Mouse (Mus musculus): ENCODE measurements around the gene Unkl.

Unkl gene

DNA sequence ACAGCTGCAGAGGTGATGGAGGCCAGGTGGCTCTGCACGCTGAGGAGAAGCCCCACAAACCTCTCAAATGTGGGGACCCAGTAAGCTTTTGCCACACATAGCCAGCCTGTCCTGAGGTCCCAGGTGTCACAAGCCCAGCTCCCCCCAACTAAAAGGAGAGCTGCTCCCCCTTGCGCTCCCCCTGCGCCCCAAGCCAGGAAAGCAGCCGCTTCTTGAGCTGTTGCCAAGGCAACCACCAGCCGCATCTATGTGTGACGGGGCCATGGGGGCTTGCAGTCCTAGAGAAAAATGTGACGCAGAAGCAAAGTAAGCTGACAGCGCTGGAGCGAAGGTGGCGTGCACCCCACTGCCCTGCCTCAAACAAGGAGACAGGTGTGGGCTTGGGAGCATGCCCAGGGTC is 65.6 kb downstream of the Unkl start:
- no peak for DNase-seq (ENCODE audit: low read depth, low spot score)

DNA sequence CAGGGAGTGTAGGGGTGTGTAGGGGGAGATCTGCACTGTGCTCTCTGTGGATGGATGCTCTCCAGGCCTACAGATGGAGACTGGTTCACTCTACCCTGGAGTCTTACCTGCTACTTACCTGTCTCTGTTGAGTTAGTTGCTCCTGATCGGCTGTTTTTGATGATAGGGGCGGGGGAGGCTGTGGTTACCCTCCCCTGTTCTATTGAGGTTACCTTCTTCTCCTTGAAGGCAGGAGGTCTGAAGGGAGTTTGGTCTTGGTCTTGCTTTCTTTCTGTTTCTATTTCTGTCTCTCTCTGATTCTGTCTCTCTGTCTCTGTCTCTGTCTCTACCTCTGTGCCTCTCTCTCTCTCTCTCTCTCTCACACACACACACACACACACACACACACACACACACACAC is 66.9 kb downstream of the Unkl start:
- DNase-seq (ENCODE audit: low read depth, low spot score): no peak

DNA sequence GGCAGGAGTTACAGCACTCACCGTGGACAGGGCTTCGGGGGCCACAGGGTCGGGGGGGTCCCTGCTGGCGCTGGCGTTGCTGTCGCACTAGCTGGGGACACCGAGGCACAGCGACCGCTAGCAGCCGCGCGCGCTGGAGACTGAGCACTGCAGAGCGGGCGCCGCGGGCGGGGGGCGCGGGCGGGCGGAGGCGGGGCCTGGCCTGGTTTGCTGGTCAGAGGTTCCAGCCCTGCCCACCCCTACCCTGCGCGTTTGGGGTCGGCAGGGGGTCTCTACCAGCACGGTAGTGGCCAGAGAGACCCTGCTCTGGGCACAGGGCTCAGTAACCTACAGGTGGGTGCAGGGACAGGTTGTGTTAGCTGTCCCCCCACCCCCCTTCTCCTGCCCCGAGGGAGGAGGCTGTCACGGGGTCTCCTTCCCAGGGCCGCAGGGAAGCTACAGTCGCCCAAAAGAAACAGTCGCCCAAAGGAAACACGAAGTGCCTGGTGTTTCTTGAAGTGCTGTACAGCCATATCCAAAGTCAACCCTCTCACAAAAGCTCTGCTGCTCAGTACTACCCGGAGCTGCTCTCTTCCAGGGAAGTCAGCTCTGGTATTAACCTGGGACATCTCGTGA is 68.0 kb downstream of the Unkl start, which contains the start of gene Baiap3:
Baiap3 (minus strand) TSS at position 225 of the 615 bp plus-strand sequence.
- no peak for DNase-seq (ENCODE audit: low read depth, low spot score)

DNA sequence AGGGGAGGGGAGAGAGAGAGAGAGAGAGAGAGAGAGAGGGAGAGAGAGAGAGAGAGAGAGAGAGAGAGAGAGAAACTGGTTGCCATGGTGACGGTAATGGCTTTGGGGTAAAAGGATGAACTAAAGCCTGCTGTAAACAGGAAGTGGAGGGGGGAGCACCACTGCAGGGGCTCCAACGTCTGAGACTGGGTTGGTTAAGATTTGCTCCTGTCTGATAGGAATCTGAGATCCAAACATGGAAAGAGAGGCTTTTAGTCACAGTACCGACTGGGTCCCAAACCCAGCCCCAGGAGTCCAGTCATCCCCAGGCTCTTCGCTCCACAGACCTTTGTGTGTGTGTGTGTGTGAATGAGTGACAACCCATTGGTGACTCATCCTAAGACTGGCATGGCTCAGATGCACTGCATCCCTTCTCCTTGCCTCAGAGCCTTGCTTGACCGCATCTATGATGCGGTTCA is 69.6 kb downstream of the Unkl start:
- no peak for DNase-seq (ENCODE audit: low read depth, low spot score)

DNA sequence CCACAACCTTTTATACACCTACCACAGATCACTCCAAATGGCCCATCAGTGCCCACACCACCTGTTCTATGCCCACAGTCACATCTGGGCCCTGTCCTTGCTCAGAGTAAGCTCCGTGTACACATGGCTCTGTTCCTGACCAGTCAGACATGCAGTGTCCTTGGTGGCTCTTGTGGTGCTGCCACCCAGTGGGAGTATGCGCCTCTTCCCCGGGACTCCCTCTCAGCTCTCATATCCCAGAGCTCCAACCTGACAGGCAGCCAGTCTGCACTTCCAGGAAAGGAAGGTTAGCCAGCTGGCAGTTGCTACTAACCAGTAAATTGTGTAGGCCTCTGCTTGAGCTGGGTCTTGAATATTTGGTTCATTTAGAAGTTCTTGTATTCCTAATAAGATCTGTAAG is 76.3 kb downstream of the Unkl start:
- DNase-seq (ENCODE audit: low read depth, low spot score): no peak

DNA sequence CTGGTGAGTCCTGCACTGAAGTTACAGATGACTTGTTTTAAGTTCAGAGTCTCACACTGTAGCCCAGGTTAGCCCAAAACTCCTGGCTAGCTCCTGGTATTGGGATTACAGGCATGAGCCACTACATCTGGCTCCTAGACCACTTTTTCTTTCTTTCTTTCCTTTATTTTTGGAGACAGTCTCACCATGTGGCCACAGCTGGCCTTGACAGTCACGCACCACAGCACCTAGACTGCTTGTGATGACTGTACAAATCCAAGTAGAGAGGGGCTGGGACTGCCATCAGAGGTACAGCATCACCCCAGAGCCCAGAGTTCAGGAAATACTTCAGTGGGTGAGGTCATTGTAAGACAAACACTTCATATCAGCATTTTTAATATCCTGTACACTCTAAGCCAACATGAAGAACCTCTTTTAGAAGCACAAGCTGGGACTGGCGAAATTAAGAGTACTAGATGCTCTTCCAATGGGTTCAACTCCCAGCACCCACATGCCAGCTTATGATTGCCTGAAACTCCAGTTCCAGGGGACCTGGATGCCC is 82.7 kb downstream of the Unkl start:
- DNase-seq (ENCODE audit: low read depth, low spot score): no peak

DNA sequence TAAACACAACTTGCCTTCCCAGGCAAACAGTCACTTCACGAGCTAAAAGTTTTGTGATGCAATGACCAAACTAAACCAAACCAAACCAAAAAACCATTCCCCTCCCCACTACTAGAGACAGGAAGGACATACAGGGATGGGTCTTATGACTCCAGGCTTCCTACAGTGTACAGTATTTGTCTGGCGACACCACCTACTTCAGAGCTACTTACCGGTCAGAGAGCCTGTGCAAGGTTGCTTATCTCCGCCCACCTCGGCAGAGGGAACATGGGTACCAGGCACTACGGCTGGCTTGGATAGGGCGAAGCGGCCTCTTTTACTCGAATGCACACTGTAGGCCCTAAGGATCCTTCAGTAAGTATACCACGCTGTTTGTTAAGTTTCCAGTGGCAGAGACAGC is 84.1 kb downstream of the Unkl start:
- DNase-seq (ENCODE audit: low read depth, low spot score): no peak

DNA sequence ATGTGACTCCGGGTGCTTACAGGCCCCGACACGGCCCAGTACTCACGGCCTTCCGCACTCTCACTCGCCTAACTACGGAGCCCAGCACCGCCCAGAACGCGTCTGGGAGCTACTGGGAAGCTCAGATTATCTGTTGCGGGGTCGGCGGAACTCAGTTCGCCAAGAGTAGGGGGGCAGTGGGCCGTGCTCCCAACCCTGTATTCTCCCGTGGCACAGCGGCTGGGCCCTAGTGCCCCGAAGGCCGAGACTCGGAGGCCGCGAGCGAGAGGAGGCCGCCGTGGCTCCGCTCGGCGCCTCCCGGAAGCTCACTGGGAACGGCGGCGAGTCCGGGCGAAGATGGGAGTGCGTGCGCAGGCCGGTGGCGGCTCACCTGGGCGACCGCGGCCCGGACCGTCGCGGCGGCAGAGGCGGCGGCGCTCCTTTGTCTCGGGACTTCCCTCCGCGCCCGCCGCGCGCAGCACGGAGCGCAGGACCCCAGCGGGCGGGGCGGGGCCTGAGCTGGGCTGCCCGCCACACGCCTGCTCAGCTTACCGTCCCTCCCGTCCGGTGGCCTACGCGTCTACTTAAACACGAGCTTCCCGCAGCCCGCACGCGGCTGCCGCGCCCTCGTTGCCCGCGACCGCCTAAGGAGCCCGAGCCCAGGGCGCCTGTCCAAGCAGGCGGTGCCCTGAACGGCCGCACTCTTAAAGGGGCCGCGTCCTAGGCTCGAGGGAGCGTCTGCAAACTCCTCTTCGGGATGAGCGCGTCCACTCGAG is 84.9 kb downstream of the Unkl start:
- no peak for DNase-seq (ENCODE audit: low read depth, low spot score)

DNA sequence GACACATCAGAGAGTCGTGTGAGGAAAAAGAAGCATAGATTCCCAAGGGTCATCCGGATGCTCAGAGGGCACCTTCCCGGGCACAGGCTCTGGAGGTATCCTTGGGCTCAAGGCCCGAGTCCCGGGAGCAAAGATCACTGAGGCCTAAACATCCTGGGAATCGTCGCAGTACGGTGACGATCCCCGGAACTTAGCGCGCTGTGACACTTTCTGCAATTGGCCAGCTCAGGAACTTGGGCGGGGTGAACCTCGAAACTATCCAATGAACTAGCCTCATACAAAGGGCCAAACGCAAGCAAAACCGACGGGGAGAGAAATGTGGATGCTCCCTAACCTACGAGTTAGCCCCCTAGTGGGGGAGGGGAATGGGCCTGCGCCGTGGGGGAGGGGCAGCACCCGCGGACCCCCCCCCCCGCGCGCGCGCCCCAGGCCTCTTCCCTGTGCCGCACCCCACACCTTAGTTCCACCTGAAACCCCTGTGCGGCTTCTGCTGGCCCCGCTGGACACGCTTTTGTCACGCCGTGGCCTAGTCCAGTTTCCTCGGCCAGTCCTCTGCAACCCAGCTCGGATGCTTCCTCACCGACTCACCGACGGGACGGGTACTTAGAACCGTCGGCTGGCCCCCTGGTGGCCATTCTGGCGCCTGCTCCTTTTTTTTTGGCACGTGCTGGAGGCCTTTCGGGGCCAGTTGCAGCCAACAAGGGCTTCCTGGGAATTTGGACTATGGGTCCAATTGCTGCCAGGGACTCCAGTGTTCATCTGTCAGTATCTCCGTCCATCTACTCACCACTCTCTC is 85.7 kb downstream of the Unkl start:
- DNase-seq (ENCODE audit: low read depth, low spot score): peak; percentile 97

DNA sequence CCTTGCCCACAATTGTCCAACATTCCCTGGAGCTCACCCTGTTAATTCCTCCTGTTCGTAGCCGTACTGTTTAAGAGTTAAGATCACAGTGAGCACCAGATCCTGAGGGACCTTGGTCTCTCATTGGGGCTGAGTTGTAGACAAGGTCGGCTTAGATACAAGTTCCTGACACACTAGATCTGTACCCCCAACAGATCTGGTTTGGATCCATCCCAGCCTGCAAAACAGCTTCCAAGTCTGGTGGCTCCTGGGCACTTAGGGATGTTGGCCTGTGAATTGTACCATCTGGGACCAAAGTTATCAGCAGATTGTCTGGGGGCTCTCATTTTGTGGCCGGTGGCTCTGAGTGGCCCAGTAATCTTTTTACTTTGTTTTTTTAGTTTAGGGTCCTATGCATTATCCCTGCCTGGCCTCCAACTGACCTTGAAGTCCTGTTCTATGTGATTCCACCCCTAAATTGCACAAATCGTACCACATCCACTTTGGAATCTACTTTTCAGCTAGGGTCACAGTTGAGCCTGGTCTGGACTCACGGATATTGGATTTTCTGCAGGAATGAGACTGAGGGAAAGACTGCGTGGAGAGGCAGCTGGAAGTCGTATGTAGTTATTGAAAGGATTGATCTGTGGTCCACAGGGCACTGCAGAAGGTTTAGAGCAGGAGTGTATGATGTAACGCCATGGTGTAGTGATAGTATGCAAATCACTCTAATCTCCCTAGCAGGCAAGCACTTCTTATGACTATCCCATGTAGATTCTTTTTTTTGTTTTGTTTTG is 86.6 kb downstream of the Unkl start, which contains the start of gene Ube2i:
Ube2i (minus strand) TSS at position 52 of the 776 bp plus-strand sequence.
- no peak for DNase-seq (ENCODE audit: low read depth, low spot score)

DNA sequence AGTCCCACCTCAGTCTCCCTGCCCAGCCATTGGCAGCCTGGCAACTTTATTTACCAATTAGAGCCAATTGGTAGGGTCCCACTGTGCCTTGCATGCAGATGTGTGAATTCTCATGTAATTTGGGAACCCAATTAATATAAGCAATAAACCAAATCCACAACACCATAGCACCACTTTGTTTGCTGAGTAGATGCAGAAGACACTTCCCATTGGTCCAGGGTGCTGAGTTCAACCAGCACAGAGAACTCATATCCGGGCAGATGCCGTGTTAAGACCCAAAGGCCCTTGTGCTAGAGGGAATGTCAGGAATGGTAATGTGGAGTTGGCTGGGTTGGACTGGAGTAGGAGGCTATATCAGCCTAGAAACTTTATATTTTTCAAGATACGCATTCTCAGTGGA is 87.6 kb downstream of the Unkl start:
- no peak for DNase-seq (ENCODE audit: low read depth, low spot score)

DNA sequence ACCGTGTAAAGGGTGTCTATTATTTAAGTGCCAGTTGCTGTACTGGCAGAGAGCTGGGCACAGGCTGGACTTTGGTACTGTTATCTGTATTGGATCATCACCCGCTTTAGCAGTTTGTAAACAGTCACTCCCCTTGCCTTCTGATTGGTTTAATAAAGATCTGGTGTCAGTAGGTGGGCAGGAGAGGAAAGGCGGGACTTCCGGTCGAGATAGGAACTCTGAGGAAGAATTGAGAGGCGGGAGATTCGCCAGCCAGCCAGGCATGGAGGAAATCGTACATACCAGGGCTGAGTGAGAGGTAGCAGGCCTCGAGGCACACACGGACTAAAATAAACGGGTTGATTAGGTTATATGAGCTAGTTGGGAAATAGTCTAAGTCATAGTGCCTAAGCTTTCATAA is 93.9 kb downstream of the Unkl start:
- DNase-seq (ENCODE audit: low read depth, low spot score): no peak
